Mouse (Mus musculus) limb, embryonic 10.5 days (tissue): Measurements from ENCODE around the gene Zbtb2. TPM values are rescaled to one million over a fixed set of nuclear protein-coding genes. Genes with fewer than 3 reads are reported as not detected.

ENCODE experiments used
- DNase-seq: peaks from one replicate; pipeline ENCODE4 v3.0.0-alpha.2; 2017; ENCODE audit warnings: low spot score
- H3K27ac ChIP-seq: fragments of 300-500 bp; sonication (generic); 2 replicates; pipeline ENCODE4 v1.5.1; 2016; ENCODE audit warnings: mild to moderate bottlenecking
- H3K27me3 ChIP-seq: fragments of 300-500 bp; sonication (generic); 2 replicates; pipeline ENCODE4 v1.6.1; 2016; ENCODE audit warnings: low read depth, mild to moderate bottlenecking; ENCODE audit not compliant: poor library complexity, severe bottlenecking
- H3K36me3 ChIP-seq: fragments of 300-500 bp; sonication (generic); 2 replicates; pipeline ENCODE4 v1.6.1; 2016; ENCODE audit warnings: mild to moderate bottlenecking, moderate library complexity
- H3K4me1 ChIP-seq: fragments of 300-500 bp; sonication (generic); 2 replicates; pipeline ENCODE4 v1.6.1; 2016
- H3K4me3 ChIP-seq: fragments of 300-500 bp; sonication (generic); 2 replicates; pipeline ENCODE4 v1.5.1; 2016; ENCODE audit warnings: mild to moderate bottlenecking, moderate library complexity
- H3K9me3 ChIP-seq: fragments of 300-500 bp; sonication (generic); replicated peaks from 2 replicates; pipeline ENCODE4 v1.6.1; 2016; ENCODE audit warnings: mild to moderate bottlenecking
- WGBS: fragments of 180-500 bp; shearing (Covaris S2); methylation state at CpG from one replicate; pipeline ENCODE4 v1.1.7; 2016; 5-methylcytosine and 5-hydroxymethylcytosine counted together
- polyA plus RNA-seq: library from polyadenylated mRNA; unstranded; fragments of >200 nt; fragmentation: Nextera tagmentation; extraction: Ambion mirVana; gene quantifications from 2 replicates; pipeline ENCODE4 v1.2.1, GENCODE M21; 2016

The Zbtb2 gene
- polyA plus RNA-seq, 1 experiment from 2014 or later = 23.1 TPM

GRCm38 (mm10) chr10:4346489-4347135 lies 41.3 kb downstream of the Zbtb2 start:
- peak; percentile 96 for DNase-seq

GRCm38 (mm10) chr10:4341430-4341829 lies 46.5 kb downstream of the Zbtb2 start:
- no peaks in the 10 kb centered on the region for H3K27me3 ChIP-seq
- 34% methylated on average over 2 of the region's 2 CpGs for WGBS
- 0 out of 2 replicates have a peak overlapping the region, but pooled peaks have one; percentile 3 for H3K27ac ChIP-seq
- no peak overlapping the region for H3K4me3 ChIP-seq
- H3K4me1 ChIP-seq = peaks cover 15% of the 10 kb centered on the region
- no peaks in the 10 kb centered on the region for H3K9me3 ChIP-seq
- no peaks in the 10 kb centered on the region for H3K36me3 ChIP-seq
- peak; percentile 52 for DNase-seq

More at GRCm38 (mm10) chr10:4346489-4347135, 41.3 kb downstream of the Zbtb2 start:
- H3K27me3 ChIP-seq = no peaks in the 10 kb centered on the region
- 11% methylated on average over 28 of the region's 28 CpGs for WGBS
- H3K36me3 ChIP-seq = no peaks in the 10 kb centered on the region
- peak overlapping the region; percentile 52 for H3K4me3 ChIP-seq
- H3K9me3 ChIP-seq = no peaks in the 10 kb centered on the region
- H3K4me1 ChIP-seq = peaks cover 10% of the 10 kb centered on the region
- H3K27ac ChIP-seq = peak overlapping the region; percentile 78

GRCm38 (mm10) chr10:4338863-4339461 lies 48.9 kb downstream of the Zbtb2 start:
- peak overlapping the region; percentile 36; the same call in 1 of the 2 replicates for H3K27ac ChIP-seq
- peak; percentile 54 for DNase-seq
- 53% methylated on average over 15 of the region's 15 CpGs for WGBS
- H3K4me1 ChIP-seq = peaks cover 21% of the 10 kb centered on the region
- no peaks in the 10 kb centered on the region for H3K27me3 ChIP-seq
- H3K36me3 ChIP-seq = no peaks in the 10 kb centered on the region
- 0 out of 2 replicates have a peak overlapping the region, but pooled peaks have one; percentile 4 for H3K4me3 ChIP-seq
- no peaks in the 10 kb centered on the region for H3K9me3 ChIP-seq

GRCm38 (mm10) chr10:4334039-4334683 lies 53.7 kb downstream of the Zbtb2 start:
- H3K36me3 ChIP-seq = no peaks in the 10 kb centered on the region
- no peaks in the 10 kb centered on the region for H3K27me3 ChIP-seq
- H3K27ac ChIP-seq = peak overlapping the region; percentile 64; the same call in 1 of the 2 replicates
- H3K4me1 ChIP-seq = peaks cover 21% of the 10 kb centered on the region
- 9% methylated on average over 27 of the region's 27 CpGs for WGBS
- no peaks in the 10 kb centered on the region for H3K9me3 ChIP-seq
- H3K4me3 ChIP-seq = peak overlapping the region; percentile 48
- DNase-seq = peak; percentile 85

GRCm38 (mm10) chr10:4333319-4333718 lies 54.6 kb downstream of the Zbtb2 start:
- 16% methylated on average over 8 of the region's 8 CpGs for WGBS
- H3K9me3 ChIP-seq = no peaks in the 10 kb centered on the region
- peak; percentile 63 for DNase-seq
- H3K4me1 ChIP-seq = peaks cover 16% of the 10 kb centered on the region
- no peaks in the 10 kb centered on the region for H3K36me3 ChIP-seq
- H3K27me3 ChIP-seq = no peaks in the 10 kb centered on the region
- 0 out of 2 replicates have a peak overlapping the region, but pooled peaks have one; percentile 48 for H3K4me3 ChIP-seq
- H3K27ac ChIP-seq = peak overlapping the region; percentile 17; the same call in 1 of the 2 replicates

- no peak overlapping the region for H3K27ac ChIP-seq
- peaks cover 16% of the 10 kb centered on the region for H3K4me1 ChIP-seq
- H3K36me3 ChIP-seq = no peaks in the 10 kb centered on the region
- H3K27me3 ChIP-seq = no peaks in the 10 kb centered on the region
- no peaks in the 10 kb centered on the region for H3K9me3 ChIP-seq
- 48% methylated on average over 7 of the region's 7 CpGs for WGBS
- H3K4me3 ChIP-seq = no peak overlapping the region
- no peak for DNase-seq
These were observed 55.5 kb downstream of the Zbtb2 start for GRCm38 (mm10) chr10:4332228-4332979.

GRCm38 (mm10) chr10:4327716-4328115 lies 60.2 kb downstream of the Zbtb2 start:
- Histone ChIP-seq H3K36me3 (no peaks in the 10 kb centered on the region), H3K9me3 (no peaks in the 10 kb centered on the region), H3K27ac (no peak overlapping the region), H3K4me3 (no peak overlapping the region), H3K4me1 (no peaks in the 10 kb centered on the region; the same call in 1 of the 2 replicates), H3K27me3 (no peaks in the 10 kb centered on the region)
- 81% methylated on average over 1 of the region's 1 CpGs for WGBS
- no peak for DNase-seq

- DNase-seq = no peak
- H3K27ac ChIP-seq = no peak overlapping the region
These were observed 62.3 kb downstream of the Zbtb2 start for GRCm38 (mm10) chr10:4325562-4325961.

GRCm38 (mm10) chr10:4323885-4324284 lies 64.0 kb downstream of the Zbtb2 start:
- no peaks in the 10 kb centered on the region for H3K27me3 ChIP-seq
- H3K36me3 ChIP-seq = no peaks in the 10 kb centered on the region
- DNase-seq = no peak
- WGBS = 87% methylated on average over 8 of the region's 8 CpGs
- no peak overlapping the region for H3K4me3 ChIP-seq
- H3K9me3 ChIP-seq = no peaks in the 10 kb centered on the region
- H3K27ac ChIP-seq = no peak overlapping the region
- no peaks in the 10 kb centered on the region for H3K4me1 ChIP-seq

More at GRCm38 (mm10) chr10:4325562-4325961, 62.3 kb downstream of the Zbtb2 start:
- WGBS = 63% methylated on average over 5 of the region's 5 CpGs
- Histone ChIP-seq H3K4me1 (no peaks in the 10 kb centered on the region), H3K4me3 (no peak overlapping the region), H3K36me3 (no peaks in the 10 kb centered on the region), H3K27me3 (no peaks in the 10 kb centered on the region), H3K9me3 (no peaks in the 10 kb centered on the region)

Other genes with a start within 250 kb of the Zbtb2 start
- gene Akap12, start 121.7 kb downstream of the Zbtb2 start, polyA plus RNA-seq = 8.4 and 9.0 TPM in 2 replicates
- 49.2 and 55.1 TPM in 2 replicates for gene Rmnd1, start 44.3 kb upstream of the Zbtb2 start, polyA plus RNA-seq
- gene Armt1, start 44.4 kb upstream of the Zbtb2 start, polyA plus RNA-seq = 30.7 and 33.6 TPM in 2 replicates
- 0.09 TPM in 1 of 2 replicates, not detected in the other for gene Ccdc170, start 94.4 kb upstream of the Zbtb2 start, polyA plus RNA-seq
- gene Esr1, start 223.5 kb upstream of the Zbtb2 start, polyA plus RNA-seq = 0.18 and 0.24 TPM in 2 replicates